Mouse (Mus musculus): ENCODE results near the gene Hk1.

DNA sequence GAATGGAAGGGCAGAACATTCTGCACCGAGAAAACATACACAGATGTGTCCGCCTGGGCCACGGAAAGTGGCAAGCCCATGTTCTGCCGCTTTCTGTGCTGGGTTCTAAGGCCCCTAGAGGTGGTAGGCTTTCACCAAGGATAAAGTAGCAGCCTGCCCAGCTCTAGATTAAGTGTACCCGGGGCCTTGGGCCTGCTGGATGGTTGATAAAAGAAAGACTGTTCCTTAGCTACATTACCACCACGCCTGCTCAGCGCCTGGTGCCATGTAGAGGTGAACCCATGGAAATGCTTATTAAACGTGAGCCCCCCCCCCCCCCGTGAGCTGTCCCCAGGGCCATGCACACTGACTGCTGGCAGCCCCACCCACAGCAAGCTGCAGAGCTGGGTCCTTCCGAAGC, 142.5 kb downstream of the Hk1 start:
- TF ChIP-seq TCF3 (IDR thresholded peaks at IDR 0.05; ENCODE audit: insufficient read length, low read depth) (no peak), POLR2AphosphoS2 (IDR thresholded peaks at IDR 0.05; ENCODE audit: insufficient read length, low read depth) (no peak), POLR2A (IDR thresholded peaks at IDR 0.05; ENCODE audit: insufficient read length, low read depth) (no peak), TCF12 (IDR thresholded peaks at IDR 0.05; ENCODE audit: insufficient read depth, poor library complexity, severe bottlenecking) (no peak), E2F4 (IDR thresholded peaks at IDR 0.05; ENCODE audit: insufficient read depth) (no peak), USF1 (IDR thresholded peaks at IDR 0.05; ENCODE audit: low read depth) (no peak), REST (IDR thresholded peaks at IDR 0.05; ENCODE audit: insufficient read depth, insufficient read length) (no peak), MYOG (IDR thresholded peaks at IDR 0.05; ENCODE audit: control insufficient read depth in 1 of 3, insufficient read depth in 1 of 3, insufficient read length in 2 of 3, low read depth in 2 of 3) (no peak), MAX (IDR thresholded peaks at IDR 0.05; ENCODE audit: low read depth) (no peak), SRF (IDR thresholded peaks at IDR 0.05; ENCODE audit: control insufficient read depth, insufficient read length, low read depth) (no peak)

Data from myocyte (in vitro differentiated cells).